Mouse (Mus musculus): Measurements from ENCODE around the gene Tigd3.

DNA sequence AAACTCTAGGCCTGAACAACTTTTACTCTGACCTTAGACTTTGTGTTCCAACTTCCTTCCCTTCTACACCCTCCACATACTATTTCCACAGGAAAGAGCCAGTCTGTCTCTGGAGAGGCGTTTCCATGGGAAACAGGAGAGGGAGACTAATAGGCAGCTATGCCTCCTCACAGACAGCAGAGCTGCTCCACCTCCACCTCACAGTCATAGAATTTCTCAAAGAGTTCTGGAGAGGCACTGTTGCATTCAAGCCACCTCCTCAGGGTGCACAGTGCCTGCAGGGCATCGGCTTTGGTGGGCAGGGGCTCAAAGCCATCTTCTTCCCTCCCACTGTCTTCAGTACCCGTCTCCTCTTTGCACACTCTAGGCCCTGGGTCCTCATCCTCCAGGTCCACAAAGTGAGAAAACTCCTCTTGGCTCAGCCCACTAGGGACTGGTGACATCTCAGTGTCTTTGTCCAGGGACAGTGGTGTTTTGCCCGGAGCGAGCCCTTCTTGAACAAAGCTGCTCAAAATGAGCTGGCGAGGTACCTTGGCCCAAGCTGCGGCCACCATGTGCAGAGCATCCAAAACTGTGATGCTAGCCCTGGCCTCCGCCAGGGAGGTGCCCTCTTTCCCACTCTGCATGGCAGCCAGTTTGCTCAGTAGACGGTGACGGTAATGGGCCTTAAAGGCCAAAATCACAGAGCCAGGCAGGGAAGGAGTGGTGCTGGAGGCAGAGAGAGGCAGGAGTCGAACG is 2.3 kb downstream of the Tigd3 start:
- TF ChIP-seq POLR2A (IDR thresholded peaks at IDR 0.05; ENCODE audit: insufficient read length, low read depth) (no peak), CEBPB (IDR thresholded peaks at IDR 0.05; ENCODE audit: insufficient read depth, poor library complexity, severe bottlenecking) (no peak), USF1 (IDR thresholded peaks at IDR 0.05; ENCODE audit: low read depth) (no peak), SRF (IDR thresholded peaks at IDR 0.05; ENCODE audit: control insufficient read depth, insufficient read length, low read depth) (no peak), MYOD1 (IDR thresholded peaks at IDR 0.05; ENCODE audit: control insufficient read depth in 1 of 3, insufficient read length in 2 of 3, low read depth in 2 of 3) (no peak), TCF12 (IDR thresholded peaks at IDR 0.05; ENCODE audit: insufficient read depth, poor library complexity, severe bottlenecking) (no peak), POLR2AphosphoS2 (IDR thresholded peaks at IDR 0.05; ENCODE audit: insufficient read length, low read depth) (peak; percentile 30), MYOG (IDR thresholded peaks at IDR 0.05; ENCODE audit: control insufficient read depth in 1 of 3, insufficient read depth in 1 of 3, insufficient read length in 2 of 3, low read depth in 2 of 3) (no peak), E2F4 (IDR thresholded peaks at IDR 0.05; ENCODE audit: insufficient read depth) (no peak)
